In the genomic region with DNA sequence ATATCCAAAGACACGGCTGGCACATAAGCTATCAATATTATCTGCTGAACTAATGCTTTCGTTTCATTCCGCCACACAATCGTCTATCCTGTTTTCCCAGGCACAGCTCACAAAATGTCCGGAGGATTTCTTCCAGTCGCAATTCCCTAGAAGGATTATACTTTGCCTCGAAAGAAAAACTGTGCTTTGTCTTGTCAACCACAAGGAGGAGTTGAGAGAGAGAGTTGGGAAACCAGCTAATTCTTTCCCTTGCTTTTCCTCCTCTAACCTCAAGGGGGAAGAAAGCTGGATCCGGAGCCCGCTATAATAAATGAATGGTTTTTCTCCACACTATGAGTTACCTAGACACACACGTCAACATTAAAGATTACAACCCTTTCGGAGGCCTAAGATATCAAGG, we compare ENCODE assay signal across 8 mouse cellular contexts. TPM values are rescaled to one million over a fixed set of nuclear protein-coding genes. Genes with fewer than 3 reads are reported as not detected.
DNase-seq lines count a peak whose midpoint lies in the region; ATAC-seq and TF ChIP-seq lines count a peak whose summit lies in the region.

No protein-coding gene starts in this region.

- no peak for ATAC-seq in liver, embryonic 12.5 days

- TF ChIP-seq EP300 in heart, adult 2 months (IDR thresholded peaks at IDR 0.05; ENCODE audit: insufficient read depth, low read depth, low read length), result no peak

- peak; percentile 89 for TF ChIP-seq CTCF in heart, adult 2 months (IDR thresholded peaks at IDR 0.05)

- peak overlapping the region; percentile 95 for H3K4me2 ChIP-seq in liver, embryonic 12.5 days

- peak overlapping the region; percentile 67 for H3K9ac ChIP-seq in heart, adult 2 months (ENCODE audit: low read depth, low read length)
- 0 out of 2 replicates have a peak overlapping the region, but pooled peaks have one; percentile 31 for H3K9ac ChIP-seq in liver, embryonic 12.5 days

- H3K27ac ChIP-seq in heart, adult 2 months, result peak overlapping the region; percentile 95
- no peak overlapping the region for H3K27ac ChIP-seq in liver, embryonic 12.5 days

- H3K9me3 ChIP-seq in liver, embryonic 12.5 days (replicated peaks), result no peaks in the 10 kb centered on the region

- intact Hi-C loops in heart, adult 2 months (cut with DNase I), result loop anchor here (2.0 kb wide), 2 partner anchors 29 to 203 kb away; a partner anchor contains a TSS

- peak overlapping the region; percentile 97 for H3K4me3 ChIP-seq in heart, adult 2 months
- peak overlapping the region; percentile 67 for H3K4me3 ChIP-seq in liver, embryonic 12.5 days

- peak; percentile 13 for DNase-seq in urinary bladder, postnatal 25 days (ENCODE audit: low spot score)
- DNase-seq in urinary bladder, postnatal 10 days (ENCODE audit: low spot score), result no peak
- peak; percentile 29 to 54 for DNase-seq in cerebellum, postnatal 25 days
- peak; percentile 46 to 47 for DNase-seq in heart, adult 2 months
- peak; percentile 59 for DNase-seq in kidney, adult 18-20 months
- DNase-seq in naive thymus-derived CD4-positive, alpha-beta T cell, adult 2 months (ENCODE audit: low read depth), result peak; percentile 73
- DNase-seq in yolk sac, embryonic 10.5 days (ENCODE audit: low spot score), result peak; percentile 63

- H3K27me3 ChIP-seq in heart, adult 2 months (ENCODE audit: control insufficient read depth, insufficient read depth, low read length), result no peaks in the 10 kb centered on the region
- H3K27me3 ChIP-seq in liver, embryonic 12.5 days (replicated peaks), result peaks cover 24% of the 10 kb centered on the region

- peaks cover 4% of the 10 kb centered on the region for H3K79me2 ChIP-seq in heart, adult 2 months (replicated peaks; ENCODE audit: control insufficient read depth, insufficient read depth, low read length)

- under 1% methylated on average over 11 of the region's 11 CpGs for WGBS in heart, adult 2 months
- WGBS in liver, embryonic 12.5 days (ENCODE audit: insufficient replicate concordance), result 4% methylated on average over 11 of the region's 11 CpGs

- peaks cover 4% of the 10 kb centered on the region; the same call in 1 of the 2 replicates for H3K36me3 ChIP-seq in heart, adult 2 months (ENCODE audit: control insufficient read depth, insufficient read depth, low read length)
- H3K36me3 ChIP-seq in liver, embryonic 12.5 days, result no peaks in the 10 kb centered on the region

- H3K4me1 ChIP-seq in heart, adult 2 months (ENCODE audit: control insufficient read depth, insufficient read depth, low read length), result peaks cover 8% of the 10 kb centered on the region
- peaks cover 30% of the 10 kb centered on the region for H3K4me1 ChIP-seq in liver, embryonic 12.5 days

- TF ChIP-seq POLR2A in heart, adult 2 months (IDR thresholded peaks at IDR 0.05; ENCODE audit: insufficient read depth, low read depth, low read length), result no peak

RNA-seq across cellular contexts. Expression of a gene that starts 1.2 kb away (rescaled TPM):
- 10 to 100 TPM in 1 of 2 experiments, 1 to 10 TPM in 1; 8.5 to 12.9 TPM for total RNA-seq in heart, adult 2 months (2021)
- polyA plus RNA-seq in heart, adult 2 months (2012; rRNA removed), result 2.2 and 5.2 TPM in 2 replicates
- 12.3 and 12.7 TPM in 2 replicates for polyA plus RNA-seq in liver, embryonic 12.5 days (2016; fragmentation: Nextera tagmentation; extraction: Ambion mirVana)

RNA-seq across cellular contexts. Expression of a gene that starts 55.8 kb away (rescaled TPM):
- 10 to 100 TPM; 18.3 to 23.3 TPM for total RNA-seq in heart, adult 2 months (2021)
- polyA plus RNA-seq in heart, adult 2 months (2012; rRNA removed), result 12.9 and 29.9 TPM in 2 replicates
- polyA plus RNA-seq in liver, embryonic 12.5 days (2016; fragmentation: Nextera tagmentation; extraction: Ambion mirVana), result 6.9 and 7.0 TPM in 2 replicates
